Mouse (Mus musculus): Measurements from ENCODE around the gene Acsl5.

Gene Acsl5

GRCm38 (mm10) chr19:55322604-55323003, 70.9 kb downstream of the Acsl5 start:
- no peak for DNase-seq (ENCODE audit: extremely low read depth, low read depth, low spot score)

- no peak for DNase-seq (ENCODE audit: extremely low read depth, low read depth, low spot score)
Observed at GRCm38 (mm10) chr19:55327510-55327909, 75.8 kb downstream of the Acsl5 start.

- DNase-seq (ENCODE audit: extremely low read depth, low read depth, low spot score): no peak
Observed at GRCm38 (mm10) chr19:55331776-55332175, 80.0 kb downstream of the Acsl5 start.

DNA sequence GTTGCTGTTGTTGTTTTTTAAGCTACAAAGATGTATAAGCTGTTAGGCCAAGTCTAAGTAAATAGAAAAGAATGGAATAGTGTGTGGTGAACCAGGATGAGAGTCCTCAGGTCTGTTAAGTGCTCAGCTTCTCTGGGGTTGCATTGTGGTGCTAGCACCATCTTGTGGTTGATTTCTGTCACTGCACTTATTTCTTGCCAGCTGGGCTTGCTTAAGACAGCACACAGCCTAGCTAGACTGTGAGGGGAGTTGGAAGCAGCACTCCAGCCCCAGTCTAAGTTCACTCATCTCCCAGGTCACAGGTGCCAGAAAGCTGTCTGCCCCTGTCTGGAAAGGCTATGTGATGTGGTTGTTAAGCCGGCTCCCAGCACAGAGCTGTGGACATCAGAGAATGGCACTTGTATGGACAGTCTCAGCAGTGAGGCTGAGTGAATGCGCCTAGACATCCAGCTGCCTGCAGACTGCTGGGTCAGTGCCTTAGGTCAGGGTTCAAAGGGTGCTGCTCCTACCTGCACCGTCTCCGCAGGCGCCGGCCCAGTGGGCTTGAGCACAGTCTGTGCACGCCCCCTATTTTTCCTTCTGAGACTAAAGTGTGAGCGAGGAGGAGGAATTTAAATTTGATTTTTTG, 81.0 kb downstream of the Acsl5 start:
- DNase-seq (ENCODE audit: extremely low read depth, low read depth, low spot score): no peak

- DNase-seq (ENCODE audit: extremely low read depth, low read depth, low spot score): no peak
Observed at GRCm38 (mm10) chr19:55335881-55336280, 84.1 kb downstream of the Acsl5 start.

DNA sequence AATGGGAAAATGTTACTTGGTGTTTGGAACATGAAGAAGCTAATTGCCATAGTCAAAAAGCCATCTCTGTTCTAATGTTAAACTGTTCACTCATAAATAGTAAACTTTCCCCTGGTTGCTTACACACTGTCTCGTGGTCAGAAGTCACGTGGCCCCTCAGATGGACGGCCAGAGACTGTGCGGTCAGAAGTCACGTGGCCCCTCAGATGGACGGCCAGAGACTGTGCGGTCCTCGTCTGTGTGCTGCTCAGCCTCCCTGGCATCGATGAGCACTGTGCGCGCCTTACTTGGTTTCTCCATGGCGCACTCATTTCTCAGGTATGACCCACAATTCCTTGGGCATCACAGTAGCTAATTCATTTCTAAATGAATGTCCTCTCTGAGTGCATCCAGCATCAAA, 84.7 kb downstream of the Acsl5 start:
- no peak for DNase-seq (ENCODE audit: extremely low read depth, low read depth, low spot score)

- no peak for DNase-seq (ENCODE audit: extremely low read depth, low read depth, low spot score)
Observed at GRCm38 (mm10) chr19:55337066-55337465, 85.3 kb downstream of the Acsl5 start.

- DNase-seq (ENCODE audit: extremely low read depth, low read depth, low spot score): no peak
Observed at GRCm38 (mm10) chr19:55337664-55338063, 85.9 kb downstream of the Acsl5 start.

DNA sequence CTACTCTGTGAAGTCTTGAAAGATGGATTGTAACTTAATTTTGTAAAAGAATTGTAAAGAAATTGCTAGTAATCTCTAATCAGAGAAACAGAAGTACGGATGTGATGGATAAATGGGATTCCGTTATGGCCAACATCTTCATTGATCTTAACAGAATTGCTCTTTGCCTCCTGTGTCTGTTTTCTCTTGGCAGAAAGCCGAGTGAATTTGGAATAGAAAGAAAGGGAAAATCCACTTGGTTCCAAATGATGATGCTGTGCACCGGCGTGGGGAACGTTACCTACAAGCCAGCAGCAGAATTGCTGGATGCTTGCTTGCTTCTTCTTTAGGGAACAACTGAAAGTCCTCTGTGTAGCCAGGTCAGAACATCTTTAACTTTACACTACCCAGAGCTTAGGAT, 88.8 kb downstream of the Acsl5 start:
- DNase-seq (ENCODE audit: extremely low read depth, low read depth, low spot score): no peak

DNA sequence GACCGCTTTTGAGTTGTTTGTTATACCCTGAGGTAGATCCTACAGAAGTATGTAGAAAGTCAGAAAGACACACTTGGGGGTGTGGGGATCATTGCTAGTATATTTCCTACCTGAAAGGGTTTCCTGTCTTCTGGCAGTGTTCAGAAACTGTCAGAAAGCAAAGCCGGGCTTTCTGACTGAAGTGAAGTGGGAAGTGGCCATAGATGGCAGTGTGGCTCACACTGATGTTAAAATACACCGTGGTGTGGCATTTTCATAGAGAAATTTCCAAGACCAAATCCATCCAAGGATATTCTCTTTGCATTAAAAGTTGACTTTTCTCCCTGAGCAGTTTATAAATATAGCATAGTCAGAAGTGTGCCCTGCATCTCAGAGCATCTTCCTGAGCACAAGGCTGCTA, 89.6 kb downstream of the Acsl5 start:
- no peak for DNase-seq (ENCODE audit: extremely low read depth, low read depth, low spot score)

GRCm38 (mm10) chr19:55342423-55342822, 90.7 kb downstream of the Acsl5 start:
- DNase-seq (ENCODE audit: extremely low read depth, low read depth, low spot score): no peak

DNA sequence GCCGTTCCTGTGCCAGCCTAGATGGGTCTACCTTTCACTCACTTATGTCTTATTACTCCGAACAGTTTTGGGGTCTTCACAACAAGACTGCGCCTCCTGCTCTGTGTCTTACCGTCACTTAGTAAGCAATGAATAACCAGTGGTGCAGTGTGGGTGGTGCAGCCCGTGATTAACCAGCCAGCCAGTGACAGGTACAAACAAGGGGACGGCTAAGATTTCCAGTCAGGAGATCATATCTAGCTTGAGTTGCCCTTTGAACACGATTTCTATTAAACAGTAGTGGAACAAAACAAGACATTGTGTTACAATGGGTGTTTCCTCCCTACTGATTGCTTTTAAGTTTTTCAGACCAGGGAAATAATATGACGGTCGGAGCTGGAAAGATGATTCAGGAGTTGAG, 91.5 kb downstream of the Acsl5 start:
- DNase-seq (ENCODE audit: extremely low read depth, low read depth, low spot score): no peak
